Mouse (Mus musculus) stomach, postnatal 0 days (tissue): Measurements from ENCODE around the gene Slc41a2.

Source experiments
- CTCF ChIP-seq: IDR thresholded peaks from 2 replicates; pipeline ENCODE4 v1.5.1; 2016; ENCODE audit warnings: antibody characterized with exemption, low read depth, mild to moderate bottlenecking, moderate library complexity
- EP300 ChIP-seq: optimal IDR thresholded peaks from 2 replicates; pipeline ENCODE3; 2016; ENCODE audit warnings: antibody characterized with exemption

DNA sequence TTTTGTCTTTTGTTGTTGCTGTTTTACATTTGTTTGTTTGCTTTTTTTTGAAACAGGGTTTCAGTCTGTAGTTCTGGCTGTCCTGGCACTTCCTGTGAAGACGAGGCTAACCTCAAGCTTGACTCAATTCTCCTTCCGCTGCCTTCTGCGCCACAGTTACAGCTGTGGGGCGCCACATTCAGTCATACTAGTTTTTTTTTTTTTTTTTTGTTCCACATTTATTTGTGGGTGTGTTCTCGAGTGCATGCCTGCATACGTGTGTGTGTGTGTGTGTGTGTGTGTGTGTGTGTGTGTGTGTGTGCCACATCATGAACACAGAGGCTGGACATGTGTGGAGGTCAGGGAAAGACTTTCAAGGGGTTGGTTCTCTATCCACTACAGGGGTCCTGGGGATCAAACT lies 7.3 kb downstream of the Slc41a2 start:
- TF ChIP-seq EP300 (no peak), CTCF (no peak)
